Mouse (Mus musculus) forebrain, postnatal 0 days (tissue): ENCODE results near the gene Tmem236. TPM values are rescaled to one million over a fixed set of nuclear protein-coding genes. Genes with fewer than 3 reads are reported as not detected.

Source experiments
- ATAC-seq: fragments of 200-750 bp; cut with Nextera tagmentation; 2 replicates; pipeline ENCODE4 v1.8.0; 2017; ENCODE audit warnings: mild to moderate bottlenecking, moderate library complexity
- DNase-seq: peaks from one replicate; pipeline ENCODE4 v3.0.0-alpha.2; 2015
- H3K27ac ChIP-seq: fragments of 300-500 bp; sonication (generic); 2 replicates; pipeline ENCODE4 v1.5.1; 2014; ENCODE audit warnings: low read depth, mild to moderate bottlenecking, antibody characterized with exemption, low read length, moderate library complexity, mixed read lengths
- H3K27me3 ChIP-seq: fragments of 300-500 bp; sonication (generic); 2 replicates; pipeline ENCODE4 v1.6.1; 2014; ENCODE audit warnings: mild to moderate bottlenecking, low read length, mixed read lengths; ENCODE audit not compliant: insufficient read depth
- H3K36me3 ChIP-seq: fragments of 300-500 bp; sonication (generic); 2 replicates; pipeline ENCODE4 v1.6.1; 2014; ENCODE audit warnings: mild to moderate bottlenecking, moderate library complexity; ENCODE audit not compliant: insufficient read depth
- H3K4me1 ChIP-seq: fragments of 300-500 bp; sonication (generic); 2 replicates; pipeline ENCODE4 v1.6.1; 2014; ENCODE audit warnings: antibody characterized with exemption; ENCODE audit not compliant: insufficient read depth
- H3K4me2 ChIP-seq: fragments of 300-500 bp; sonication (generic); 2 replicates; pipeline ENCODE4 v1.6.1; 2014; ENCODE audit warnings: low read depth, mild to moderate bottlenecking, moderate library complexity
- H3K4me3 ChIP-seq: fragments of 300-500 bp; sonication (generic); 2 replicates; pipeline ENCODE4 v1.5.1; 2014; ENCODE audit warnings: low read depth, low read length, mixed read lengths
- H3K9ac ChIP-seq: fragments of 300-500 bp; sonication (generic); 2 replicates; pipeline ENCODE4 v1.6.1; 2014; ENCODE audit warnings: mild to moderate bottlenecking
- H3K9me3 ChIP-seq: fragments of 300-500 bp; sonication (generic); 2 replicates; pipeline ENCODE4 v1.6.1; 2016; ENCODE audit warnings: low read length
- CTCF ChIP-seq: sonication (generic); IDR thresholded peaks from 2 replicates; pipeline ENCODE4 v1.5.1; 2016; ENCODE audit warnings: antibody characterized with exemption, control low read depth, low read depth
- WGBS: fragments of 180-500 bp; shearing (Covaris S2); extraction: QIAGEN DNeasy Blood & Tissue Kit; methylation state at CpG from one replicate; pipeline ENCODE4 v1.1.7; 2014; 5-methylcytosine and 5-hydroxymethylcytosine counted together
- polyA plus RNA-seq: library from polyadenylated mRNA; unstranded; fragments of >200 nt; fragmentation: Nextera tagmentation; extraction: Ambion mirVana; gene quantifications from 2 replicates; pipeline ENCODE4 v1.2.1, GENCODE M21; 2015
- total RNA-seq: library from RNA; depleted of rRNA; stranded (reverse); fragments of >200 nt; gene quantifications from 2 replicates; pipeline ENCODE4 v1.2.3, GENCODE M21; 2014

The Tmem236 gene
- total and polyA plus RNA-seq, 2 experiments from 2014 or later = 0.12 to 0.24 TPM

DNA sequence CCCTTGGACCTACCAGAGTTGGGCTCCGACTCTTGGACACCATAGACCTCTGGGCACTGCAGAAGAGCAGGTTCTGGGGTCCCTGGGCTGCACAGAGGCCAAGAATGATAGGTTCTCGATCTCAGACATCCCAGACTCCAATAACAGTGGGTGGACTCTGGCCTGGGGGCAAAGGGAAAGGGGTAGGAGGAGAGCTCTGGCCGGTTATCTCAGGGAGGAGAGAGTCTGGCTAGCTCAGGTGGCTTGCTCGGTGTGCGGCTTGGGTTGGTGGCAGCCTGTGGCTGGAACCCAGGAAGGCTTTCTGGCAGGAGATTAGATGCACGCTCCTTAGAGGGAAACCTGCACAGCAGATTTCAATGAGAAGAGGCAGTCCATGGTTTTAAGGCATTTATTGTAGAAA lies 34.7 kb upstream of the Tmem236 start:
- Histone ChIP-seq H3K27me3 (no peaks in the 10 kb centered on the region), H3K9me3 (no peaks in the 10 kb centered on the region), H3K4me1 (no peaks in the 10 kb centered on the region), H3K4me2 (no peak overlapping the region), H3K27ac (no peak overlapping the region), H3K4me3 (no peak overlapping the region), H3K9ac (no peak overlapping the region), H3K36me3 (peaks cover 35% of the 10 kb centered on the region)
- ATAC-seq (no peak), DNase-seq (no peak)
- WGBS = 84% methylated on average over 6 of the region's 6 CpGs
- TF ChIP-seq CTCF = no peak

DNA sequence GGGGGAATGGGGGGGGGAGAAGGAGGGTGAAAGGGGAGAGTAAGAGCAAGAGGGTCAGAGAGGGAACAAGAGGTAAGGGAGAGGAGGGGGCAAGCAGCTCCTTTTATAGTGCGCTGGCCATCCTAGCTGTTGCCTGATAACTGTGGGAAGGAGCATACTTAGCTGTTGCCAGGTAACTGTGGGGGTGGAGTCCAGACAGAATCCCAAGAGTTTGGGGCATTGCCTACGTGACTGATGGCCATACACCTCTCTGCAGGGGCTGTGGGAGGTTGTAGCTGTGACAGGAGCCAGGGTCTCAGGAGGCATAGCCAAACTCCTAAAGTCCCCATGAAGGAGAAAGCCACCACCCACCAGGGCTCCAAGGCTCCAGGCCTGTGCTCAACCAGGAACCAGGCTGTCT lies 34.3 kb upstream of the Tmem236 start:
- H3K36me3 ChIP-seq = peaks cover 40% of the 10 kb centered on the region
- no peak for ATAC-seq
- H3K9ac ChIP-seq = no peak overlapping the region
- H3K4me1 ChIP-seq = no peaks in the 10 kb centered on the region
- no peaks in the 10 kb centered on the region for H3K9me3 ChIP-seq
- no peaks in the 10 kb centered on the region for H3K27me3 ChIP-seq
- no peak for TF ChIP-seq CTCF
- no peak for DNase-seq
- H3K4me2 ChIP-seq = no peak overlapping the region
- no peak overlapping the region for H3K4me3 ChIP-seq
- H3K27ac ChIP-seq = no peak overlapping the region
- 59% methylated on average over 2 of the region's 2 CpGs for WGBS

DNA sequence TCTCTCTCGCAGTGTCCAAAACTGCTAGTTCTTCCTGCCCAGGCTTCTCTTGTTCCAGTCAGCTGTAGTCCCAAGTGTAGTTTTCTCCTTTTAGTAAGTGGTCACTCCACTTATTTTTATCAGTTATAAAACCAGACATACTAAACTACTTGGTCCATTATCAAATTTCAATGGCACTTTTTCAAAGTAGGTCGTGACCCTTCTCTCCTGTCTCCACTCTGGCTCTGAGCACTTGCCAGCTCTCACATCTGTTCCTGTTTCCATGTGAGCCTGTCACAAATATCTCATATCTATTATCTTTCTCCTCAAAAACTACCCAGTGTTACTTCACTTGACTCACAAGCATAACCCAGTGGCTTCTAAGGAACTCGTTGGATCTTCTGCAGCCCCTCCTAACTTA lies 29.0 kb upstream of the Tmem236 start:
- H3K27ac ChIP-seq = no peak overlapping the region
- WGBS = 89% methylated on average over 3 of the region's 3 CpGs

DNA sequence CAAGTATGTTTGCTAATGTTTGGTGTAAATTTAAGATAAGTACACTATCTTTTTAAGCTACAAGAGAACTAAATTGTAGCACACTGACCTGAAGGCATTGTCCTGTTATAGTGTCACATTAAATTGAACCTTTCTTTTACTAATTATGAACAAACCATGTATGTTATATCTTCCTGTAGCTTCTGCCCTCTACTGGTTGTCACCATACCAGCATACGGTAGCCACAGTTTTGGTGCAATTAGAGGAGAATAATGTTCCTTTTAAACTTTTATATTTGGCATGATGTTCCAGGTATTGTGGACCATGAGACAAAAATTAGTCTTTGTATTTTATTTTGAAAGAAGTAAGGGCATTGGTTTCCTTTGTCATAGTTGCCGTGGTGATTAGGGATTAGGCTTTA lies 27.4 kb upstream of the Tmem236 start:
- H3K27ac ChIP-seq = no peak overlapping the region
- peaks cover 30% of the 10 kb centered on the region for H3K36me3 ChIP-seq
- H3K9me3 ChIP-seq = no peaks in the 10 kb centered on the region
- 87% methylated on average over 2 of the region's 2 CpGs for WGBS
- H3K4me1 ChIP-seq = no peaks in the 10 kb centered on the region
- H3K9ac ChIP-seq = no peak overlapping the region
- ATAC-seq (no peak), DNase-seq (peak; percentile 19)
- H3K4me2 ChIP-seq = no peak overlapping the region
- H3K4me3 ChIP-seq = no peak overlapping the region
- no peaks in the 10 kb centered on the region for H3K27me3 ChIP-seq
- TF ChIP-seq CTCF = peak; percentile 65

More for the DNA sequence above, 29.0 kb upstream of the Tmem236 start:
- Histone ChIP-seq H3K9ac (no peak overlapping the region), H3K36me3 (peaks cover 34% of the 10 kb centered on the region), H3K4me2 (no peak overlapping the region), H3K4me1 (no peaks in the 10 kb centered on the region), H3K9me3 (no peaks in the 10 kb centered on the region), H3K27me3 (no peaks in the 10 kb centered on the region), H3K4me3 (no peak overlapping the region)
- ATAC-seq (no peak), DNase-seq (no peak)
- no peak for TF ChIP-seq CTCF

DNA sequence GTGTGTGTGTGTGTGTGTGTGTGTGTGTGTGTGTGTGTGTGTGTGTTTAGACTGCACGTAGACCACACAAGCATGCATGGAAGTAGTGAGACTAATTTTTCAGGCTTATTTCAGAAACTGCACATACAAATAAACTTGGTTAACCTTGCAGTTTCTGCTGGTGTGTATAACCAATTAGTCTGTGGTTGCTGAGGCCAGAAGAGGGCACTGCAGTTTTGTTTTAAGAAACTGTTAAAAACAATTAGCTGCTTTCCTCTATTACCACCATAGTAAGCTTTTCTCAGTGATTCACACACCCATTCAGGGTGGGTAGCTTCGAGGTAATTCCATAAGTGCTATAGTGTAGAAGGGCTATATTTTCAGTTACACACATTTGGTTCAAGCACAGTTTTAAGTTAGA lies 23.5 kb upstream of the Tmem236 start:
- 88% methylated on average over 2 of the region's 2 CpGs for WGBS
- Histone ChIP-seq H3K27ac (no peak overlapping the region), H3K4me2 (no peak overlapping the region), H3K9ac (no peak overlapping the region), H3K9me3 (no peaks in the 10 kb centered on the region), H3K36me3 (peaks cover 7% of the 10 kb centered on the region; the same call in 1 of the 2 replicates), H3K4me3 (no peak overlapping the region), H3K4me1 (no peaks in the 10 kb centered on the region), H3K27me3 (no peaks in the 10 kb centered on the region)
- DNase-seq (peak; percentile 31), ATAC-seq (peak; percentile 32)
- peak; percentile 47 for TF ChIP-seq CTCF

DNA sequence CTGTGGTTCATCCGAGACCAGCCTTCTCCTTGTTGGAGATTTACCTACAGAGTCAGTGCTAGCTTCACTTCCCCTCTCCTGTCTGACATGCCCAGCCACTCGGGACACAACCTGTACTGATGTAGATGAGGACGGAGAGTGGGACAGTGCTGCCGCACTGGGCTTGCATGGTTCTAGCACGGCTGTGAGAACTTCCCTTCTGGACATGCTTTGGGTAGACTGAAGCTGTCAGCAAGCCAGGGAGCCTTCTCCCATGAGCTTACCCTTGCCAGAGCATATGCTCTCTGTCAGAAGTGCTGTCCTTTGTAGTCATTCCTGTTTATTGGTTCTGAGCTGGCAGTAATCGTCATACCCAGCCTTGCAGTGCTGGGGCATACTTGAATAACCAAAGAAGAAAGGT lies 22.5 kb upstream of the Tmem236 start:
- H3K27ac ChIP-seq = no peak overlapping the region
- ATAC-seq (no peak), DNase-seq (no peak)
- no peaks in the 10 kb centered on the region for H3K27me3 ChIP-seq
- H3K4me3 ChIP-seq = no peak overlapping the region
- WGBS = 89% methylated on average over 6 of the region's 6 CpGs
- H3K4me1 ChIP-seq = no peaks in the 10 kb centered on the region
- TF ChIP-seq CTCF = no peak
- H3K4me2 ChIP-seq = no peak overlapping the region
- H3K9me3 ChIP-seq = no peaks in the 10 kb centered on the region
- no peak overlapping the region for H3K9ac ChIP-seq
- H3K36me3 ChIP-seq = 0 out of 2 replicates have a peak, but pooled peaks cover 3% of the 10 kb centered on the region

DNA sequence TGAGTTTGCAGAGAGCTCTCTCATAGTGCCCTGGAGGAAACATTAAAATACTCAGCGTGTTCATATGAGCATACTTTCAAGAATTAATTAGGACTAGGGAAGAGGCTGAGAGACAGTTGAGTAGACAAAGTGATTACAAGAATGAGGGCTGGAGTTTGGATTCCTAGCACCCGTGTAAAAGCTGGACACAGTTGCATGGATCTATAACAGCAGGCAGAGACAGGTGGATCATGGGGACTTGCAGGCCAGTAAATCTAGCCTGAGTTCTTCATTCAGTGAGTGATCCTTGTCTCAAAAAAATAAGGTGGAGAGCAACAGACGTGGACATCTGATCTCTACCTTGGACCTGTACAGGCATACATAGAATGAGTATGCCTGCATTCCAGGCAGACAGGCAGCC lies 15.3 kb upstream of the Tmem236 start:
- Histone ChIP-seq H3K4me1 (no peaks in the 10 kb centered on the region), H3K9ac (no peak overlapping the region), H3K27me3 (no peaks in the 10 kb centered on the region), H3K4me3 (no peak overlapping the region), H3K4me2 (no peak overlapping the region), H3K9me3 (no peaks in the 10 kb centered on the region), H3K36me3 (0 out of 2 replicates have a peak, but pooled peaks cover 3% of the 10 kb centered on the region), H3K27ac (no peak overlapping the region)
- TF ChIP-seq CTCF = no peak
- DNase-seq (no peak), ATAC-seq (no peak)
- 82% methylated on average over 3 of the region's 3 CpGs for WGBS
